Mouse (Mus musculus) erythroblast, embryonic 14.5 days (primary cell): ENCODE measurements around the gene Dnph1.

Experiments used
- GATA1 ChIP-seq: IDR thresholded peaks from 2 replicates; pipeline ENCODE4 v1.6.1; 2012; ENCODE audit warnings: low read length, inconsistent platforms, mixed read lengths
- TAL1 ChIP-seq: IDR thresholded peaks from 3 replicates; pipeline ENCODE4 v1.6.1; 2012; ENCODE audit warnings: low read length, inconsistent platforms, mixed read lengths

DNA sequence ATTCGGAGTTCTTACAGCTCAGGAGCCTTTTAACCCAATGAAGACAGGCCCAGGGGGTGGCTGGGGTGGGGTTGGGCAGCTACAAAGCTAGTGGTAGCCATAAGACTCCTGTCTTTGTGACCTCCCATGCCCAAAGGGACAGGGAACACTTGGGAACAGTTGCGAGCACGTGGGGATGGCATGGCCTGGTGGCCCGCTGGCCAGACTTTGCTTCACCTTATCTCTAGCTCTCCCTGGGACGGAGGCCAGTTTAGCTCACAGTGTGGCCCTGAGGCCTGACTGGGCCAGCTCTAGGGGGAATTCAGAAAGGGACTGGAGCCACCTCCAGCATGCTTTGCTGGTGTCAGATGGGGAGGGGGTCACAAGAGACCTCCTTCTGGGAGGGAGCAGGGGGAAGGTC lies 34.3 kb upstream of the Dnph1 start:
- no peak for TF ChIP-seq TAL1
- no peak for TF ChIP-seq GATA1
